Mouse (Mus musculus): ENCODE measurements around the gene Etnk2.
A peak's percentile ranks its signal among the peaks of the same experiment; 100 is the strongest.

The Etnk2 gene

GRCm38 (mm10) chr1:133353371-133353809 is 10.0 kb upstream of the Etnk2 start:
- peak; percentile 84 to 86 for DNase-seq

GRCm38 (mm10) chr1:133355469-133355868 is 7.9 kb upstream of the Etnk2 start:
- no peak for DNase-seq

GRCm38 (mm10) chr1:133355912-133356311 is 7.5 kb upstream of the Etnk2 start:
- DNase-seq = no peak

- no peak for DNase-seq
These were observed 7.0 kb upstream of the Etnk2 start for GRCm38 (mm10) chr1:133356330-133356729.

- no peak for DNase-seq
These were observed 2.4 kb upstream of the Etnk2 start for GRCm38 (mm10) chr1:133361006-133361405.

GRCm38 (mm10) chr1:133362103-133362502 is 1.3 kb upstream of the Etnk2 start:
- no peak for DNase-seq

- no peak for DNase-seq
These were observed 754 bp downstream of the Etnk2 start for GRCm38 (mm10) chr1:133364022-133364630.

- DNase-seq = no peak
These were observed 1.5 kb downstream of the Etnk2 start for GRCm38 (mm10) chr1:133364890-133365289.

GRCm38 (mm10) chr1:133366951-133367605 is 3.7 kb downstream of the Etnk2 start:
- no peak for DNase-seq

- no peak for DNase-seq
These were observed 4.5 kb downstream of the Etnk2 start for GRCm38 (mm10) chr1:133367606-133368488.

- DNase-seq = peak; percentile 26 to 39
These were observed 5.3 kb downstream of the Etnk2 start for GRCm38 (mm10) chr1:133368644-133369043.

GRCm38 (mm10) chr1:133370352-133370751 is 7.0 kb downstream of the Etnk2 start:
- DNase-seq = no peak

- no peak for DNase-seq
These were observed 8.1 kb downstream of the Etnk2 start for GRCm38 (mm10) chr1:133371431-133371830.

- DNase-seq = no peak
These were observed 8.7 kb downstream of the Etnk2 start for GRCm38 (mm10) chr1:133372113-133372512.

GRCm38 (mm10) chr1:133375696-133376346 is 12.4 kb downstream of the Etnk2 start:
- DNase-seq = no peak

GRCm38 (mm10) chr1:133377547-133377946 is 14.2 kb downstream of the Etnk2 start:
- DNase-seq = no peak

- no peak for DNase-seq
These were observed 16.0 kb downstream of the Etnk2 start for GRCm38 (mm10) chr1:133379254-133379985.

GRCm38 (mm10) chr1:133379986-133380320 is 16.6 kb downstream of the Etnk2 start:
- DNase-seq = no peak

- peak in 1 of 2 experiments; percentile 22 for DNase-seq
These were observed 17.1 kb downstream of the Etnk2 start for GRCm38 (mm10) chr1:133380347-133381065.

- peak; percentile 23 to 48 for DNase-seq
These were observed 18.6 kb downstream of the Etnk2 start for GRCm38 (mm10) chr1:133382008-133382407.

GRCm38 (mm10) chr1:133382552-133383155 is 19.3 kb downstream of the Etnk2 start:
- DNase-seq = no peak

All from cerebellum, postnatal 36 days (tissue).